Mouse (Mus musculus): ENCODE results near the gene Icam4. TPM values are rescaled to one million over a fixed set of nuclear protein-coding genes. Genes with fewer than 3 reads are reported as not detected.
"Not testable (repeated sequence)": the region's sequence is repeated elsewhere in the genome, so short reads cannot be mapped to it uniquely, and the experiment has no call there.

Icam4 gene
- total RNA-seq, 2 experiments from 2014 or later = 1.0 to 1.6 TPM

DNA sequence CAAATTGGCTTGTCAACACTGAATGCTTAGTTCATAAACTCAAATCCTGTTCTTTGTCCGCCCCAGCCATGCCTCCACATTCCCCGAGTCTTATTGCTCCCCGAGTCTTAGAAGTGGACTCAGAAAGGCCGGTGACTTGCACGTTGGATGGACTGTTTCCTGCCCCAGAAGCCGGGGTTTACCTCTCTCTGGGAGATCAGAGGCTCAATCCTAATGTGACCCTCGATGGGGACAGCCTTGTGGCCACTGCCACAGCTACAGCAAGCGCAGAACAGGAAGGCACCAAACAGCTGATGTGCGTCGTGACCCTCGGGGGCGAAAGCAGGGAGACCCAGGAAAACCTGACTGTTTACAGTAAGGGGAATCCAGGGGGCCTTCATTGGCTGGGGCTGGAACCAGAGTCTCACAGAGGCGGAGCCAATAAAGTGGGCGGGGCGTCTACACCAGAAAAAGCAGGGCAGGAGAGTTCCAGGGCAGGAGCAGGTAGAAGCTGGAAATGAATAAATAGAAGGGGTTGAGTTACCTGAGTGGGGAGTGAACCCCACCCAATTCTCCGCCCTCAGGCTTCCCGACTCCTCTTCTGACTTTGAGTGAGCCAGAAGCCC, 5.4 kb downstream of the Icam4 start:
- DNase-seq = no peak

- no peak for DNase-seq
Measured at GRCm38 (mm10) chr9:21035586-21035985, 6.4 kb downstream of the Icam4 start.

- DNase-seq = no peak
Measured at GRCm38 (mm10) chr9:21036161-21036560, 7.0 kb downstream of the Icam4 start.

DNA sequence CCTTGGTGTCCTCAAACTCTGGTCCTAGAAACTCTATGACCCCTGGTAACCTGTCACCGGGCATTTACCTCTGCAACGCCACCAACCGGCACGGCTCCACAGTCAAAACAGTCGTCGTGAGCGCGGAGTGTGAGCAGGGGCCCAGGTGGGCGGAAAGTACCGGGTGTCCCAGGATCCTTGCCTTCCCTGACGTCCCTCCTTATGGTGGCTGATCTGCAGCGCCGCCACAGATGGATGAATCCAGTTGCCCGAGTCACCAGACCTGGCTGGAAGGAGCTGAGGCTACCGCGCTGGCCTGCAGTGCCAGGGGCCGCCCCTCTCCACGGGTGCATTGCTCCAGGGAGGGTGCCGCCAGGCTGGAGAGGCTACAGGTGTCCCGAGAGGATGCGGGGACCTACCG, 7.5 kb downstream of the Icam4 start:
- no peak for DNase-seq

GRCm38 (mm10) chr9:21037481-21037891, 8.3 kb downstream of the Icam4 start:
- no peak for DNase-seq

- DNase-seq = no peak
Measured at GRCm38 (mm10) chr9:21039779-21040178, 10.6 kb downstream of the Icam4 start.

DNA sequence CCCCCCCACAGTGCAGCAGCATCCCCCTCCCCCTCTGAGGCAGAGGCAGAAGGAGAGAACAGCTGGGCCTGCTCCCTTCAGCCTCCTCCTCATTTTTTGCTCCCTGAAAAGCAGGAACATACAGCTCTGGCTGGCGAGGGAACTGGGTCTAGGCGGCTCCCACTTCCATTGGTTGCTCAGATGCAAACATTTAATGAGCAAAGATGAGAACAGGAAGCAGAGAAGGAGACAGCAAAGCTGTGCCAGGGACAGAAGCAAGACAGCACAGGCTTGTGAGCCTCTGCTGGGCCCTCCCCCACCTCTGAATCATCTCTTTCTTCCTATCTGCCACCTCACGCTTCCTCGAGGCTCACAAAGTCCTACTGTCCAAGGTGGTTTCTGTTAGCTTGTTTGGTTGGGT, 12.1 kb downstream of the Icam4 start:
- DNase-seq = no peak

- DNase-seq = no peak
Measured at GRCm38 (mm10) chr9:21043563-21043962, 14.4 kb downstream of the Icam4 start.

- not testable (repeated sequence) for DNase-seq
Measured at GRCm38 (mm10) chr9:21044785-21045184, 15.6 kb downstream of the Icam4 start.

DNA sequence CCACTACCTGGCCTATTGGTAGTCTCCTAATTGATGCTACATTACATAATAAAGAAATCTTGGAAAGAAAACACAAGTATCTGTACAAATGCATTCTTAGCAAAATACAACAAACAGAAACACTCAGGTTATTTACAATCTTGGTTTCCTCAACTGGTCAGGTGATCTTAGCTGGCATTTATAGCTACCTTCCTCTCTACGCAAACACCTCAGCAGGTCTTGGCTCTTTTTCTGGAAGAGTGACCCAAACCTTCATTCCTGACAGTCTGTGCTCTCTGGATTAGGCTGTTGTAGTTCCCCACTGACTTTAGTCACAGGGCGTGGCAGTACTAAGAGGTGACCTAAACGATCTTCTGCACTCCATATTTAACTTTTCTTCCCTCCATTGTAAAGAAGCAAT, 16.1 kb downstream of the Icam4 start:
- DNase-seq = no peak

GRCm38 (mm10) chr9:21051578-21051977, 22.4 kb downstream of the Icam4 start:
- DNase-seq = no peak

DNA sequence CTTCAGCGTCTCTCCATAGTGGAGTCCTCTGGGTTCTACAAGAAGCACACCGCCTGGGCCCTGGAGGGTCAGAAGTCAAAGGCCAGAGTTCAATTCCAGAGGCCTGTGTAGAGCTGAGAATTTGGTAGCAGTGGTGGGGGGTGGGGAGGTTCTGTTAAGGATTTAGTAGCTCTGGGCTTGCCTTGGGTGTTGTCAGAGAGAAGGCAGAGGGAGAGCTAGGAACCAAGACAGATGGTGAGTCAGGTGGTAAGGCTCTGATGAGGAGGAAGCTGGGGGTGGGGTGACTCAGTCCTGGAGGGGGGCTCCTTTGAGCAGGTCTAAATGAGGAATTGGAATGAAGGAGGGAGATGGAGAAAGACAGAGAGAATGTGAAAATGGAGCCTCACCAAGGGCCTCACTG, 33.8 kb downstream of the Icam4 start:
- no peak for DNase-seq

DNA sequence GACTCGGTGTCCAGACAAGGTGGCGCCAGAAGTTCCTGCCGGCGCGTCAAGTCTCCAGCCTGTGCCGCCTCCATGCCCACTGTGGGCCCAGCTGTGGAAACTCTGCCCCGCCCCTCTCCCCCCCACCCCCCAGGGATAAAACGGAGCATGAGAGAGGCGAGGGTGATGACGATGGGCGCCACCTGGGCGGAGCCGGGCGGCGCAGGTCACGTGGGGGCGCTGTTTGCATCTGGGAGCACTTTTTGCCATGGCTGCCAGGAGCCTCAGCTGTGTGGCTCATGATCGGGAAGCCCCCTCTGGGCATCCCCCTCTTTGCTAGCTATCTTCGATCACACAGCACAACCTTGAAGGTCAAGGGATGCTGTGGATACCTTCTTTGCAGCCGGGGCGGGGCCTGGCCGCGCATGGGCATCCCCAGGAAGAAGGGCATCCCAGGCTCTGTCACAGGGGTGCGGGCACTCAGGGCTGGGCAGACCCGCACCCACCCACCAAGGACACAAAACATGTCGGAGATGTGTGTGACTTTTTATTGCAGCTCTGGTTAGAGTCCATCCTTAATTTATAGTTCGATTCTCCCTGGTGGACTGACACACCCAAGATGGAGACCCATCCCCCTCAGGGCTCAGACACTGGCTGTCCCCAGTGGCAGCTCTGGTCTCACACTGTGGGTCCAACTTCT, 38.0 kb downstream of the Icam4 start, which contains the start of gene Zglp1:
Gene Zglp1, minus strand, starts transcription at position 88 of the 679 bp plus-strand sequence.
- no peak for DNase-seq

- DNase-seq = no peak
Measured at GRCm38 (mm10) chr9:21072641-21073040, 43.5 kb downstream of the Icam4 start.

DNA sequence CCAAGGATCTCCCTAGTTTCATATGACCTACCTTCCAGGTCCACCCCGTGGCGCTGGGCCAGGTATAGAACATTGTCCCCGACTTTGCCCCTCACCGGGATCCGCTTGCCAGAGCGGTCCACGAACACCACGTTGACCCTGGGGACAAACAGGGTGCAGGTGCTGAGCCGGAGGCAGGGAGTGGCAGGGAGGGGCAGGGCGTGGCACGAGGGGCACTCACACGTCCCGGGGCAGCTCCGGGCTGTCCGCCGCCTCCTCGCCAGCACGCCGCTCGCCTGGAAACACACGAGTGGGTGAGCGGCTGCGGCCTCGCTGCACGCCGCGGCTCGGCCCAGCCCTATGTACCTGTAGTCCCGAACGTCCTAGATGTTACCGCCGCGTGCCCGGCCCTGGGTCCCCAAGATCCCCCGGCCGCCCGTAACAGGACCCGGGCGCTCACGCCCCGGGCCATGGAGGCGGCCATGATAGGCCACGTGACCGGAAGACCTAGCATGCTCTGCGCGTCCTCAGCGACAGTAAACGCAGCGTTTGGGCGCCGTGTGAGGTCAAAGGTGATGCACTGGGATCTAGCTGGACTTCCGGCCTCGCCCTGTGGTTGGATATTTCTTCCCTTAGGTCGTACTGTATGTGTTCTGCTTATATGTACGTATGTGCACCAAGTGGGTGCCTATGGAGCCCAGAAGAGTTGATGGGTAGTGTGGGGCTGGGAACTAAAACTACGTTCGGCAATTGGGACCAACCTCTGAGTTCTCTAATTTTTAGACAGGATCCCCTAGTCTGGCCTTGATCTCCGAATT, 44.1 kb downstream of the Icam4 start, which contains the start of the genes Gm49373 and Fdx1l:
Gene Gm49373, minus strand, starts transcription at position 53 of the 797 bp plus-strand sequence.
Gene Fdx1l, minus strand, starts transcription at position 571 of the 797 bp plus-strand sequence.
- peak; percentile 85 for DNase-seq

GRCm38 (mm10) chr9:21074173-21074572, 45.0 kb downstream of the Icam4 start:
- DNase-seq = no peak

GRCm38 (mm10) chr9:21075625-21076024, 46.5 kb downstream of the Icam4 start:
- no peak for DNase-seq

Small RNA genes within 50 kb of the gene (microRNA-seq; reads per million reads assigned to microRNA genes)
- gene Mir1900 (ENCODE audit: borderline replicate concordance in 2 of 2) = 0 reads per million in 2 experiments
- 0 to 0.26 reads per million in 2 experiments for gene Mir7082 (ENCODE audit: borderline replicate concordance in 2 of 2)

Other genes with a start within 250 kb of the Icam4 start
- 10 to 100 TPM; 37.8 to 41.0 TPM for gene Col5a3, start 214.3 kb upstream of the Icam4 start, total RNA-seq (2021)
- gene Rdh8, start 210.9 kb upstream of the Icam4 start, total RNA-seq (2021) = under 1 TPM in 1 of 2 experiments, not detected in 1; 0.20 TPM
- gene A230050P20Rik, start 160.7 kb upstream of the Icam4 start, total RNA-seq (2021) = 1 to 10 TPM; 1.7 to 2.7 TPM
- 1 to 10 TPM; 4.1 to 4.6 TPM for gene Angptl6, start 149.6 kb upstream of the Icam4 start, total RNA-seq (2021)
- gene Ppan, start 141.2 kb upstream of the Icam4 start, total RNA-seq (2021) = 1 to 10 TPM; 7.4 to 7.7 TPM
- gene Eif3g, start 130.8 kb upstream of the Icam4 start, total RNA-seq (2021) = 100 to 1,000 TPM in 1 of 2 experiments, 10 to 100 TPM in 1; 90.9 to 101 TPM
- gene Dnmt1, start 69.5 kb upstream of the Icam4 start, total RNA-seq (2021) = 10 to 100 TPM in 1 of 2 experiments, 1 to 10 TPM in 1; 6.5 to 10.5 TPM
- gene S1pr2, start 52.6 kb upstream of the Icam4 start, total RNA-seq (2021) = 1 to 10 TPM; 2.3 to 3.6 TPM
- 10 to 100 TPM; 61.9 to 62.8 TPM for gene Mrpl4, start 26.6 kb upstream of the Icam4 start, total RNA-seq (2021)
- 1 to 10 TPM; 1.6 to 3.0 TPM for gene Icam1, start 13.4 kb upstream of the Icam4 start, total RNA-seq (2021)
- not detected for gene Icam5, start 2.7 kb downstream of the Icam4 start, total RNA-seq (2021)
- gene Zglp1, start 37.7 kb downstream of the Icam4 start, total RNA-seq (2021) = not detected
- under 1 TPM in 1 of 2 experiments, not detected in 1; 0.27 TPM for gene Gm49373, start 43.7 kb downstream of the Icam4 start, total RNA-seq (2021)
- 10 to 100 TPM; 34.7 to 35.4 TPM for gene Fdx1l, start 44.2 kb downstream of the Icam4 start, total RNA-seq (2021)
- under 1 TPM; 0.35 to 0.67 TPM for gene Gm38431, start 62.6 kb downstream of the Icam4 start, total RNA-seq (2021)
- 10 to 100 TPM; 15.2 to 17.0 TPM for gene Raver1, start 62.6 kb downstream of the Icam4 start, total RNA-seq (2021)
- gene Tyk2, start 101.9 kb downstream of the Icam4 start, total RNA-seq (2021) = 1 to 10 TPM; 4.7 to 5.8 TPM
- gene Cdc37, start 120.6 kb downstream of the Icam4 start, total RNA-seq (2021) = 100 to 1,000 TPM; 120 to 126 TPM
- gene Pde4a, start 136.3 kb downstream of the Icam4 start, total RNA-seq (2021) = 10 to 100 TPM; 44.6 to 46.7 TPM
- gene Keap1, start 210.0 kb downstream of the Icam4 start, total RNA-seq (2021) = 10 to 100 TPM; 55.0 to 56.3 TPM
- under 1 TPM; 0.13 to 0.16 TPM for gene S1pr5, start 219.1 kb downstream of the Icam4 start, total RNA-seq (2021)
- gene Atg4d, start 235.9 kb downstream of the Icam4 start, total RNA-seq (2021) = 10 to 100 TPM; 60.5 to 63.9 TPM